Mouse (Mus musculus): ENCODE measurements around the gene Ccdc34. TPM values are rescaled to one million over a fixed set of nuclear protein-coding genes. Genes with fewer than 3 reads are reported as not detected.

Gene Ccdc34
- polyA plus RNA-seq (2014; fragmentation: Nextera tagmentation; extraction: Ambion mirVana), result 59.0 and 67.9 TPM in 2 replicates

DNA sequence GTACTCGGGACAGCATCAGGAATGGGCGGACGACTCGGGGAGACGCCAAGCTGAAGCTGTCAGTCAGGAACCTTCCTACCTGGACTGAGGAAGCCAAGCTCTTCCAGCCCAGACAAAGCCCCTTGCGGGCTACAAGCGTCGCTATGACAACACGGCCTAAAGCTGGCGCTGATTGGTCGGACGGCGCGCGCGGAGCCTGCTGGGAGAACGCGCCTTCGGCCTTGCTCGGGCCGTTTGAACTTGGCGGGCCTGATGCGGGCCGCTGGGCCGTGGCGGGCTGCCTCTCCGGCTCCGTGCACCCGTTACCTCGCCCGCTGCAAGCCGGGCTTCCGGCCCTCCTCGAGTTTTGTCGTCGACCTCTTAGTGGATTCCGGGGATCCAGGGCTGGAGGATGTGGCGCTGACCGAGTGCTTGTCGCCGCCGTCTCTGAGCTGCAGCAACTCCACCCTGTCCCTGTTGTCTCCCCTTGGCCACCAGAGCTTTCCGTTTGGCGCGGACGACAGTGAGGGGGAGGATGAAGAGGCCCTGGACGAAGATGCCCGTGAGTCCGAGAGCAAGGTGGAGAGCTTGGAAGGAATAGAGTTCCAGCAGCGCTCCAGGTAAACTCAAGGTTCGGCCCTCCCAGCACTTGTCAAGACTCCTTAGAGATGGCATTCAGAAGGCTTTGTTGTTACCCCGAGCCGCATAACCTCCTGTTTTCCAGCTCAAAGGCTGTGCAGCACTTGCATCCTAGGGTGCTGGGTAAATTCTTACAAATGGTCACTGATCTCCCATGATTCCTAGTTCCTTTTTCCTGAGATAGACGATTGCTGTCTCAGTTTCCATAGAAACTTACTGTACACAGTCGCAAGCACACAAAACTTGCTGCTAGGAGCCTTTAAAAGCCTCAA is at the start of gene Ccdc34:
Gene Ccdc34 (plus strand): TSS at position 202 of the 890 bp plus-strand sequence.
- Histone ChIP-seq H3K36me3 (ENCODE audit: control insufficient read depth, insufficient read depth, low read length) (peaks cover 7% of the 10 kb centered on the region), H3K9me3 (ENCODE audit: control insufficient read depth, low read length) (no peaks in the 10 kb centered on the region), H3K4me2 (peak within 1 kb of the TSS; percentile 81), H3K27me3 (ENCODE audit: control insufficient read depth, insufficient read depth, low read length) (no peaks in the 10 kb centered on the region), H3K27ac (ENCODE audit: low read depth, low read length) (peak within 1 kb of the TSS; percentile 87), H3K9ac (ENCODE audit: low read length) (peak within 1 kb of the TSS; percentile 85), H3K4me1 (ENCODE audit: control insufficient read depth, insufficient read depth, low read length) (peaks cover 23% of the 10 kb centered on the region), H3K4me3 (ENCODE audit: low read depth, low read length) (peak within 1 kb of the TSS; percentile 65)
- peak; percentile 100 for ATAC-seq (ENCODE audit: low FRiP score)
- peak; percentile 99 for DNase-seq (ENCODE audit: low spot score, missing footprints)
- under 1% methylated on average over 55 of the region's 55 CpGs for WGBS

DNA sequence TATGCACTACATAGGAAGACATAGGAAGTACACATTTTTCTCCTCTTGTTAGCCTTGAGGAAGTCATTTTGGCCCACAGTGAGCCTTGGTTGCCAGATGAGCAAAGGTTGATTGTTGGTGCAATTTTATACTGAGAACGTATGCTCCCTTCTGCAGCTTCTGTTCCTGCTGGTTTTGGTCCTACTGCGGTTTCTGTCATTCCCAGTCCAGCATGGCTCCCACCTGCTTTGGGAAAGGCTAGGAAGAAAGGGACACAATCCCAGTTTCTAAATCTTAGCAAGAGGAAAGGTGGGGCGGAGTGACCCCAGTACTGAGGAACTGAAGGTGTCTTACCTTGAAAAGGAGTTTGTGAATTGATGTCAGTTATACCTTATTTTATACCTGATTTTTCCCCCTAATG is 48.2 kb upstream of the Ccdc34 start:
- H3K9me3 ChIP-seq (ENCODE audit: control insufficient read depth, low read length), result no peaks in the 10 kb centered on the region
- DNase-seq (ENCODE audit: low spot score, missing footprints) (no peak), ATAC-seq (ENCODE audit: low FRiP score) (no peak)
- H3K4me1 ChIP-seq (ENCODE audit: control insufficient read depth, insufficient read depth, low read length), result no peaks in the 10 kb centered on the region
- no peak overlapping the region for H3K9ac ChIP-seq (ENCODE audit: low read length)
- no peaks in the 10 kb centered on the region for H3K36me3 ChIP-seq (ENCODE audit: control insufficient read depth, insufficient read depth, low read length)
- H3K4me3 ChIP-seq (ENCODE audit: low read depth, low read length), result no peak overlapping the region
- no peak overlapping the region for H3K4me2 ChIP-seq
- H3K27ac ChIP-seq (ENCODE audit: low read depth, low read length), result no peak overlapping the region
- WGBS, result 84% methylated on average over 3 of the region's 3 CpGs
- H3K27me3 ChIP-seq (ENCODE audit: control insufficient read depth, insufficient read depth, low read length), result no peaks in the 10 kb centered on the region

DNA sequence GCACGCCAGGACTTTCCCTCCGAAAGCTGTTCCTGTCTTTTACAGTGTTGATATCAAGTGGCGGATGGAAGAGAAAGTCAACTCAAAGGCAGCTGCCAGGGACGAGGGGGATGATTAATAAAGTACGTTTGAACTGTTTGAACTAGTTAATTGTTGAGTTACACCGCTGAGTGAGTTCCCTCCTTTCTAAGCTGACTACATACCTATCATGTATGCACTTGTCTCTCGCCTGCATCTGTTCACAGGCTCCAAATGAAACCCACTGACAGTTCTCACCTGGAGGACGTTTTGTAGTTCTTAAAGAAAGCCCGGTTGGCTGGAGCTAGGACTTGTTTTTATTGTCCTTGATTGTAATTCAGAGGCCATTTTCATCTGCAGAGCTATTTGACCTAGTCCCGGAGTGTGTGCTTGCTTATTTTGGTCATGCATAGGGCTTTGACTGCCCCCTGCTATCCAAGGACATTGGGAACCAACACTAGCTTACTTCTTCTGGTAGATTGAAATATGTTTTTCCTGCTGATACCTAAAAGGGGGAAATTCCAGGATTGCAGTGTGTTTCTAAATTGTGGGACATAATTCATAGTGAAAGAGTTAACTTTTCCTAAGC is 47.6 kb upstream of the Ccdc34 start:
- Histone ChIP-seq H3K4me3 (ENCODE audit: low read depth, low read length) (no peak overlapping the region), H3K27me3 (ENCODE audit: control insufficient read depth, insufficient read depth, low read length) (no peaks in the 10 kb centered on the region), H3K27ac (ENCODE audit: low read depth, low read length) (no peak overlapping the region), H3K9ac (ENCODE audit: low read length) (no peak overlapping the region), H3K4me1 (ENCODE audit: control insufficient read depth, insufficient read depth, low read length) (no peaks in the 10 kb centered on the region), H3K4me2 (no peak overlapping the region), H3K36me3 (ENCODE audit: control insufficient read depth, insufficient read depth, low read length) (no peaks in the 10 kb centered on the region), H3K9me3 (ENCODE audit: control insufficient read depth, low read length) (no peaks in the 10 kb centered on the region)
- WGBS, result 83% methylated on average over 10 of the region's 10 CpGs
- ATAC-seq (ENCODE audit: low FRiP score) (no peak), DNase-seq (ENCODE audit: low spot score, missing footprints) (no peak)

DNA sequence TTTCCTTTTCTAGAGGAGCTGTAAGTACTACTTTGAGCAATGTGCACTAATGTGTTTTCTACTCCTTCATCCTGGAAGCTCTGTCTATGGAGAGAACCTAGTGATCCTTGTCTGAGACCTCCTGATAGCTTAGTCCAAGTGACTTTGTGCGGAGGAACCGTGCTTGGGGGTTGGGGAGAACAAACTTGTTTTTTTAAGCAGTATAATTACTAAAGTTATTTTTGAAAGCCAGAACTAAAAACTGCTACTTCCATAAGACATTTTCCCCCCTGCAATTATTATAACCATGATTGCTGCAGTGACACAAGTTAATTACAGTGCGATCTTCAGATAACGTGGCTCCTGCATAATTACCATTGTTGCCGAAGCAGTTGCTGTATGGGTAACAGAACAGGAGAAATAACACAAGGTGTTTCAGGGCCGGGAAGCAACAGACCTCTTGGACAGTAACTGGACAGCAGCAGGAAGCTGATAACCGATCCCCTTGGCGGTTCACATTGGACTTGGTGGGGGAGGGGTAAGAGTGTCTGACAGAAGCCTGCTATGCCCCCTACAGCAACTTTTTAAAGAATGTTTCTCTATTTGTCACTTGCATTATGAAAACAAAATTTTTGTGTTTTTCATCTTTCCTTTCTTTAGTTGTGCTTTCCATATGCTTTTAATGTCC is 46.7 kb upstream of the Ccdc34 start:
- no peak overlapping the region for H3K4me3 ChIP-seq (ENCODE audit: low read depth, low read length)
- 78% methylated on average over 8 of the region's 8 CpGs for WGBS
- no peaks in the 10 kb centered on the region for H3K9me3 ChIP-seq (ENCODE audit: control insufficient read depth, low read length)
- H3K36me3 ChIP-seq (ENCODE audit: control insufficient read depth, insufficient read depth, low read length), result no peaks in the 10 kb centered on the region
- no peaks in the 10 kb centered on the region for H3K4me1 ChIP-seq (ENCODE audit: control insufficient read depth, insufficient read depth, low read length)
- H3K27me3 ChIP-seq (ENCODE audit: control insufficient read depth, insufficient read depth, low read length), result no peaks in the 10 kb centered on the region
- no peak overlapping the region for H3K4me2 ChIP-seq
- H3K9ac ChIP-seq (ENCODE audit: low read length), result no peak overlapping the region
- no peak for DNase-seq (ENCODE audit: low spot score, missing footprints)
- ATAC-seq (ENCODE audit: low FRiP score), result no peak
- H3K27ac ChIP-seq (ENCODE audit: low read depth, low read length), result no peak overlapping the region

DNA sequence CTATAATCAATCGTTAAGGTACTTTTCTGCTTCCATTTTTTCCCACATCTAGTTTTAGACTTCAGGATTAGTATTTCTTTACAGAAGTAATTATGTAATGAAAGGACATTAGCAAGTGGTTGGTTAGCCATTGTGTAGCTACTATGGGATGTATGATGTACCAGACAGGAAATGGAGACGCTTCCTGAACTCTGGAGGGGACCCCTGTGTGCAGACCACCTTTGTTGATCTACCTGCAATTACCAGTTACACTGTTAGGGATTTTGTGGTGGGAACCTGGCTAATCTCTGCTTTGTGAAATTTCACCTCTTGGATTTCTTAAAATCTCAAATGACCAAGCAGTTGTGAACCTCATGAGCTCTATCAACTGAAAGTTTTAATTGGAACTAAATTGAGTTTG is 45.3 kb upstream of the Ccdc34 start:
- DNase-seq (ENCODE audit: low spot score, missing footprints) (no peak), ATAC-seq (ENCODE audit: low FRiP score) (no peak)
- Histone ChIP-seq H3K9ac (ENCODE audit: low read length) (no peak overlapping the region), H3K27me3 (ENCODE audit: control insufficient read depth, insufficient read depth, low read length) (no peaks in the 10 kb centered on the region), H3K27ac (ENCODE audit: low read depth, low read length) (no peak overlapping the region), H3K36me3 (ENCODE audit: control insufficient read depth, insufficient read depth, low read length) (no peaks in the 10 kb centered on the region), H3K4me1 (ENCODE audit: control insufficient read depth, insufficient read depth, low read length) (no peaks in the 10 kb centered on the region), H3K9me3 (ENCODE audit: control insufficient read depth, low read length) (no peaks in the 10 kb centered on the region), H3K4me3 (ENCODE audit: low read depth, low read length) (no peak overlapping the region), H3K4me2 (no peak overlapping the region)
- WGBS, result 89% methylated on average over 2 of the region's 2 CpGs

DNA sequence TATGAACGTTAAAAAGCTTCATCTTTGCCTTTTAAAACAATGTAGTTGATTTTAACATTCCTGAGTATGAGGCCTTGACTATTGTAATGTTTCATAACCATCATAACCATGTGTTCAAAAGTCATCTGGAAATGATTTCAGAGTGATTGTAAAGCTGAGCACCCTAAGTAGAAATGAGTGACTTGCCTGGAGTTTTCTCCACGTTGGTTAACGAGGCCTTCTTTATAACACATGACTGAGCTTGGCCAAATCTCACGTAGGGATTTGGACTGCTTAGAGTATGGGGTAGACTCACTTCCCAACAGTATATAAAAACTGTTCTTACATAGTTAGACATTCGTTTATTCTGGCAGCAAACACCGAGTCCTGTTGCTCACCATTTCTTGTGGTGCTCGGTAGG is 44.7 kb upstream of the Ccdc34 start:
- Histone ChIP-seq H3K4me2 (no peak overlapping the region), H3K4me3 (ENCODE audit: low read depth, low read length) (no peak overlapping the region), H3K4me1 (ENCODE audit: control insufficient read depth, insufficient read depth, low read length) (no peaks in the 10 kb centered on the region), H3K9ac (ENCODE audit: low read length) (no peak overlapping the region), H3K27me3 (ENCODE audit: control insufficient read depth, insufficient read depth, low read length) (no peaks in the 10 kb centered on the region), H3K27ac (ENCODE audit: low read depth, low read length) (no peak overlapping the region), H3K9me3 (ENCODE audit: control insufficient read depth, low read length) (no peaks in the 10 kb centered on the region), H3K36me3 (ENCODE audit: control insufficient read depth, insufficient read depth, low read length) (no peaks in the 10 kb centered on the region)
- 84% methylated on average over 7 of the region's 7 CpGs for WGBS
- no peak for ATAC-seq (ENCODE audit: low FRiP score)
- no peak for DNase-seq (ENCODE audit: low spot score, missing footprints)

DNA sequence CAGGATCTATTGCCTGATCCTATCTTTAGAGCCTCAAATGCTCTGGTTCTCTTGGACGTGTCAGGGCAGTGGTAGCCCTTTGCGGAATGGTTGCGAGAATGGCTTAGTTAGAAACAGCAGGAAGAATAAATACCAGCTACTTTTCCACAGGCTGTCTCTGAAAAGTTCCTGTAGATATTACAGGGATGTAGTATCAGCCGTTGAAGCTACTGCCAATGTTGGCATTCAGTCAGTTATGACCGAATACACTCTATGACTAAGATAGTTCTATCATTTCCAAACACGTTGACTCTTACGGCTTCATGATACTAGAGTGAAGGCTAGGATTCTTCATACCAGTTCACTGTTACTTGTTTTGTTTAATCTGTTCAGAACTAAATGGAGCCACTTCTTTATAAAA is 42.8 kb upstream of the Ccdc34 start:
- ATAC-seq (ENCODE audit: low FRiP score) (no peak), DNase-seq (ENCODE audit: low spot score, missing footprints) (no peak)
- Histone ChIP-seq H3K36me3 (ENCODE audit: control insufficient read depth, insufficient read depth, low read length) (no peaks in the 10 kb centered on the region), H3K9ac (ENCODE audit: low read length) (no peak overlapping the region), H3K27ac (ENCODE audit: low read depth, low read length) (no peak overlapping the region), H3K9me3 (ENCODE audit: control insufficient read depth, low read length) (no peaks in the 10 kb centered on the region), H3K4me1 (ENCODE audit: control insufficient read depth, insufficient read depth, low read length) (no peaks in the 10 kb centered on the region), H3K27me3 (ENCODE audit: control insufficient read depth, insufficient read depth, low read length) (no peaks in the 10 kb centered on the region), H3K4me2 (no peak overlapping the region), H3K4me3 (ENCODE audit: low read depth, low read length) (no peak overlapping the region)
- 96% methylated on average over 7 of the region's 7 CpGs for whole genome bisulfite sequencing

DNA sequence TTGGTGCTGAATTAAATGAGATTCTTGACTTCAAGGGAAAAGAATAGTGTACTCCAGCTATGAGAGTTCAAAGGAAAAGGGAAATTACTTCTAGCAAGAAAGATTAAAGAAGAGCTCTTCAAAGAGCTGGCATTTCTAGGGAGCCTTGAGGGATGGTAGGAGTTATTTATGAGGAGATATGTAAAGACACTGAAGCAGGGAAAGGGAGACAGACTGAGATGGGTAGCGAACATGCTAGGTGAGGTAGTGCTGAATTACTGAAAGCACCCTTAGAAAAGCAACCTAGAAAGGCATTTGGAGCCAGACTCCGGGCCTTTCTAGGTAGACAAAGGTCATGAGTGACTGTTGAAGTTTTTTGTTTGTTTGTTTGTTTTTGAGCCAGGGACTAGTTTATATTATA is 41.4 kb upstream of the Ccdc34 start:
- 86% methylated on average over 2 of the region's 2 CpGs for WGBS
- Histone ChIP-seq H3K4me3 (ENCODE audit: low read depth, low read length) (no peak overlapping the region), H3K9me3 (ENCODE audit: control insufficient read depth, low read length) (no peaks in the 10 kb centered on the region), H3K4me1 (ENCODE audit: control insufficient read depth, insufficient read depth, low read length) (no peaks in the 10 kb centered on the region), H3K27me3 (ENCODE audit: control insufficient read depth, insufficient read depth, low read length) (no peaks in the 10 kb centered on the region), H3K27ac (ENCODE audit: low read depth, low read length) (no peak overlapping the region), H3K4me2 (no peak overlapping the region), H3K36me3 (ENCODE audit: control insufficient read depth, insufficient read depth, low read length) (no peaks in the 10 kb centered on the region), H3K9ac (ENCODE audit: low read length) (no peak overlapping the region)
- ATAC-seq (ENCODE audit: low FRiP score) (no peak), DNase-seq (ENCODE audit: low spot score, missing footprints) (no peak)

DNA sequence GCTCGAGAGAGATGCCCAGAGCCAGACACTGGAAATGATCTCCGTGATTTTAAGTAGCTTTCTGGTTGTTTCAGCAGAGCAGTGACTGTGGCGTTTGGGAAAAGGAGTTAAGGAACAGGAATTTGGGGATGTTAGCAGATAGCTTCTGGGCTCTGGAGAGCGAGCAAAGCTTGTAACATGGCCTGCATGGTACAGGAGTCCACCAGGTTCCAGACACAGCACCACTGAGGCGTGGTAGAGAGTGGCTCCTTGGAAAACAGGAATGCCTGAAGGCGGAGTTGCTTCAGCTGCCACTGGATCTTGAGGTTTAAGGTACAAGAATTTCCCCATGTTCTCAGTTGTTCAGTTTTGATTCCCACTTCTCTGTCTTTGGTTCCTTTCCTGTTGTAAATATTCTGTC is 40.3 kb upstream of the Ccdc34 start:
- no peak overlapping the region for H3K27ac ChIP-seq (ENCODE audit: low read depth, low read length)
- no peak overlapping the region for H3K4me3 ChIP-seq (ENCODE audit: low read depth, low read length)
- no peaks in the 10 kb centered on the region for H3K9me3 ChIP-seq (ENCODE audit: control insufficient read depth, low read length)
- no peak overlapping the region for H3K9ac ChIP-seq (ENCODE audit: low read length)
- DNase-seq (ENCODE audit: low spot score, missing footprints) (no peak), ATAC-seq (ENCODE audit: low FRiP score) (no peak)
- no peak overlapping the region for H3K4me2 ChIP-seq
- H3K4me1 ChIP-seq (ENCODE audit: control insufficient read depth, insufficient read depth, low read length), result no peaks in the 10 kb centered on the region
- no peaks in the 10 kb centered on the region for H3K36me3 ChIP-seq (ENCODE audit: control insufficient read depth, insufficient read depth, low read length)
- no peaks in the 10 kb centered on the region for H3K27me3 ChIP-seq (ENCODE audit: control insufficient read depth, insufficient read depth, low read length)
- 88% methylated on average over 6 of the region's 6 CpGs for WGBS
